Mouse (Mus musculus) CD4-positive helper T cell, adult 2 months (primary cell): ENCODE measurements around the gene Capn5.

Experiments
- DNase-seq: peaks from one replicate; pipeline ENCODE4 v3.0.0-alpha.2; 2012; ENCODE audit warnings: low read depth, missing footprints, low spot score

The Capn5 gene

DNA sequence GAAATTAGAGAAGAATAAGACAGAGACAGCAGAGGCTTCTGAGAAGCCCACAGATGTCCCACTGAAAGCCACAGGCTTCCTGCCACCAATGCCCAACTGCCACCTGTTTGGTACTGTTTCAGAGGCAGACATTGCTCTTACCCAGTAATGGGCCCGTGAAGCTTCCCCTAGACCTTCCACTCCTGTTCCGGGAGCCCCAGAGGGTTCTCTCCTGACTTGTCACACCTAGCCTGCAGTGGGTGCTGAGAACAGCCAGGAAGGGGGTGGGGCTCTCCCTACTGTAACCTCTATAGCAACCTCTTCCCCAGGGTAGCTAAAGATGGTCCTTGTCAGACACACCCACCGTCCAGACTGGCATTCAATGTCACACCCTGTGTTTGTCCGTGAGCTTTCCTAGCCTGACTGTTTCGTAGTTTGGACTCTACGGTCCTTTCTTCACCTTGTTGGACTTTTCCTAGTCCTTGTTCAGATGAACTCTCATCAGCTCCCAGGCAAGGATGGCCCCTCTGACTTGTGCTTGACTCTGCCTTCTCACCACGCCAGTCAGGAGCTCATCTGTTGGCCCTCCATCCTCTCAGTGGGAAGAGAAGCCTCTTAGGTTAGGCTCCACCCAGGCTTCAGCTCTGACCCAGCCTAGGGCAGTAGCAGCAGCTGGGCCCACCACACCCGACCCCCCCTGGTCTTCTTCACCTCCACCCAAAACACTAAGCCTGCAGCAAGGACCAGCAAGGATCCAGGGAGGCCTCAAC is 1.6 kb downstream of the Capn5 start:
- DNase-seq, result no peak

DNA sequence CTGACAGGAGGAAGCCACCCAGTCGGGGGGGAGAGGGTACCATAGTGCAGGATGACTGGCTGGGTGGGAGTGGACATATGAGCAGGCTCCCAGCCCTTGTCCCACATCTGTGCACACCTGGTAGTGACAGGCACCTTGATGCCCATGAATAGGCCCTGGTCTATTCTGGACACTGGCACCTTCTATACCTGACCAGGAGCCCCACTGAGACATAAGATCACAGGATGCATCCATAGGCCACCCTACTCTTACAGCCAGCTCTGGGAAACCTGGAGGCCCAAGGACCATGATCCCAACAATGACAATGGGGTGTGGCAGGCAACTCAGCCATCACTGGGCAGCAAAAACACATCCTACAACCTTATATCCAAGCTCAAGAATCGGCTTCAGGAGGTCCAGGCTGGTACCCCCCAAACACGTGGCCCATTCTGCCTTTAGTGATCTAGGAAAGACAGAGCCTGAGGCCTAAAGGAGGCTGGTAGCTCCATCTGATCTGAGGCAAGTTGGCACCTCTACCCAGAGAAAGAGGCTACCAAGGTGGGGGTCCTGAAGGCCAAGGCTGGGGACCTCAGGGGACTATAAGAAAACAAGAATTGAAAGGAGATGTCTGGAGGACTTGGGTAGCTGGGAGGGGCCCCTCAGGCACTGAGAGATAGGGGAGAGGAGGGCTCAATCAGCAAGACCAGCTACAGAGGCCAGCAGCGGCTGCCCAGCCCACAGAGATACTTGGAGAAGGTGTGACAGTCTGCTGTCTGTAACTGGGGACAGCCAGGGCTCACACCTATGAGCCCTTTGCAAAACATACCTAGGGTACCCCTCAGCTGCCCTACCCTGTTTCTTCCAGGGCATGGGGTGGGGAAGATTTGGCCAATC is 3.0 kb downstream of the Capn5 start:
- no peak for DNase-seq

DNA sequence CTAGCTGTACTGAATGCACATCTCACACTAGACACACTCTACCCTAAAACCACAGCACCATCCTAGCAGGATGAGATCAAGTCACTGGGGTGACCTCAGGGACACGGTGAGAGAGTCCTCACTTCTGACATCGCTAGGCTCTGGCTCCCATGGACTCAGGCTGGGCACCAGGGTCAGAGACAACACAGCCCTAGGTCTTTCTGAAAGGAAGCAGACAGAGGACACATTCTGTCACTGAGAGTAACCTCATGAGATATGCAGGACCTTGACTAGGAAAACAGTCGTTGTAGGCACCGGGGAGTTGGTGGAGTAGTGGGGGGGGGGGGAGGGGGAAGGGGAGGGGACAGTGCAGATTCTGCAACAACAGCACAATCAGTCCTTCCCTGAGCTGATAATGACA is 4.7 kb downstream of the Capn5 start:
- no peak for DNase-seq

DNA sequence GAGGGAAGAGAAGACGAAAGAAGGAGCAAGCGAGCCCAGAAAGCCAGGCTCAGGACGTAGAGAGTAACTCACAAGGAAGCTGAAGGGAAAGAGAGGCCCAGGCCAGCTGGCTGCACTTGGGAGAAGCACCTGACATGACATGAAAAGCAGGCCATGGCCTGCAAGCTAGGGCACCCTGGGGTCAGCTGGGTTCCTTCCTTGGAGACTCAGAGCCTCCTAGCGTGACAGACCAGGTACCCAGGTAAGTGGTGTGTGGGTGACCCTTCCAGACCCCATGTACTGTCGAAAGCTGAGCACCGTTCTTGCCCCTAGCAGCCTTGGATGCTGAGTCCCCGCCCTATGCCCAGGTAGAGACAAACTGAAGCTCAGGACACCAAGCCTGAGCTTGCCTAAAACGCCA is 5.4 kb downstream of the Capn5 start:
- no peak for DNase-seq

GRCm38 (mm10) chr7:98171141-98172073 is 6.7 kb downstream of the Capn5 start:
- no peak for DNase-seq

DNA sequence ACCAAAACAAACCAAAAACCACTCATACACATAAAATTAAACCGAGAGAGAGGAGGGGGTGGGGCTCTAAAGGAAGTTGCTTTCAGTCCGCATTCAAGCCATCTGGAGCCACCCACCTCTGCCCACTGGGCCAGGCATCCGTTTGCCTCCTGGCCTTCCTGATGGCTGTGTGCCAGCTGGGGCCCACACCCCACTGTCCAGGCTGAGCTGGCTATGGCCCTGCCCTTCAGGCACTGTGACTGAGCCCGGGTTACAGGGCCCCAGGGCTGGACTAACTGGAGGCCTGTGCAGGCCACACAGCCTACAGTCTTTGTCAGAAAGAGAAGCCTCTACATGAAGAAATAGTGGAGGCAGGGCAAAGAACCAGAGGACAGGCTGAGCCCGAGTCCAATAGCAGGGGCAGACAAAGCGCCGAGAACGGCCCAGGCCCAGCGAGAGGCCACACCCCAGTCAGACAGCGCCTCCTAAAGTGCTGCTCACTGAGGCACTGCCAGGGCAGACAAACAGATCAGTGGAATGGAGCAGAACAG is 13.0 kb downstream of the Capn5 start:
- DNase-seq, result peak; percentile 29

DNA sequence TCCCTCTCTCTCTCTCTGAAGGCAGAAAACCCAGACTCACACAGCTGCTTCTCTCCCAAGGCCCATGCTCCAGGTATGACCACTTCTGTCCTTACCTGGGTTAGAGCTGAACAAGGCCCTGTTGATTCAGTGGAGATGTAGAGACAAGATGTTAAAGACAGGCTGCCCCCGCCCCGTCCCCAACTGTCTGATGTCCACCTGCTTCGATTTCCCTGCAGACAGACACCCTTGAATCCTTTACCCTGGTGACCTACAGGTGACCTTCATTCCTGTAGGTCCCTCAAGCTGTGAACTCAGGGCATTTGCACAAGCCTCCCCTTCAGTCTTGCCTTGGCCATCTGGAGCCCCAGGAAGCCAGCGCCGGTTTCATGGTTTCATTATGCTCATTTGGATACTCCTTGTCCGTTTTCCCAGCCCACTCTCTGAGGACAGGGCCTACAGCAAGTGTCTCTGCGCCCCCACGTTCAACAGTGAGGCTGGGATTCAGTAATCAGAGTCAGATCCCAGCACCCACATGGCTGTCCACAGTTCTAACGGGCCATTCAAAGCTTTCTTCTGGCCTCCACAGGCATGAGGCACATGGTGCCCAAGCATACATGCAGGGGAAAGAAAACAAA is 13.6 kb downstream of the Capn5 start:
- DNase-seq, result no peak

DNA sequence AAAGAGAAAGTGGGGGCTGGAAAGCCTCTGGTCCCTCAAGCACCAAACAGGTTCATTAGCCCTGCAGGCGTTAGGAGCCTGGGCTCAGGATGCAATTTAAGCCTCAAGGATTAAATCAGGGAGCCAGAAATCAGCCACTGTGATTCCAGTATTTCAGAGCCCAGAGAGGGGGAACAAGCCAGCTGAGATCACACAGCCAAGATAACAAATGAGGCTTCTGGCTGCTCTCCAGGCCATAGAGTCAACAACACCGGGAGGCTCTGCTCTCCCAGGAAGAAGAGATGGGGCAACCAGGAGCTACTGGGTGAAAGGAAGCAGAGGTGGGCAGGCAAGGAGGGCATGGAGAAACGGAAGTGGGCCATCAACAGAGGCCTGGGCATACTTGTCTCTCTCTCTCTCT is 14.4 kb downstream of the Capn5 start:
- no peak for DNase-seq

DNA sequence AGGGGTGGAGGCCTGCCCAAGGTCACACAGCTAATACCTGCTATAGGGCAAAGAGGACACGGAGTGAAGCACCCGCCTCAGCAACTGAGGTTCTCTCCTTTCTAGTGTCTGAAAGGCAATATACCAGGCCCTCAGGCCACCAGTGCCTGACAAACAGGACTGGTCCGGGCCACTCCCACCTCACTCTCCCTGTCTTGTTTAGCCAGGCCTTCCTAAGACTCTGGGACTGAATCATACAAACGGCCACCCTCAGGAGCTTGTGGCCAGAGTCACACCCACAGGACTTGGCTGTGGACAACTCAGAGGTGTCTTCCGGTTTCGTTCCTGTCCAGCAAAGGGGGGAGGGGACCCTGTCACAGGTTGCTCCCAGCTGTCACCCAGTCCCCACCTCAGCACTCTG is 15.8 kb downstream of the Capn5 start:
- DNase-seq, result no peak

DNA sequence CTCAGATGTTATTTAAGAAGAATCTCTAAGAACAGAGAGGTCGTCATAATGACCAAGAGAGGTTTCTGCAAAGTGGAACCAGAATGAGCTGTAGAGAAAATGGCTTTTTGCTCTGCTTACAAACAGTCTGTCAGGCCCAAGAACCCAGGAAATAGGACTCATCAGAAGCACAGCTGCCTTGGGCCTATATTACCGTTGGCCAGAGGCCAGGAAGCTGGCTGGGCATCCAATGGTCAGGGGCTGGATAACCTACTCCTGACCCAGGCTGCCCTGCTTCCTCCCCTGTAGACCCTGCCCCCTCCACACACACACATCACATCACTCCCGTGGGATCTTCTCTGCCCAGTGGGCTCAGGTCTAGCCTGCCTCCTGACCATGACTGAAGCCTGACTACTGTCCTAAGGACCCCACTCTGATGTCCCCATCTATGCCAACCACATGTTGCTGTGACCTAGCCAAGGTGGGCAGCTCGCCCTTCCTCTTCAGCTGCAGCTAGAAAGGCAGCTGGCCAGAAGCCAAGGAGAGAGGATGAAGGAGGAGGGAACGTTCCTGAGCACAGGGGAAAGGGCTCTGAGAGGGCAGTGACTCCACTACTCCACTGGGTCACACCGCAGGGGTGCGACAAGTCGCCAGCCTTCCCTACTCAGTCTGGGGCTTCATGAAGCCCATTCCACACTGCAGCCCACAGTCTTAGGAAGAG is 17.9 kb downstream of the Capn5 start:
- DNase-seq, result no peak

DNA sequence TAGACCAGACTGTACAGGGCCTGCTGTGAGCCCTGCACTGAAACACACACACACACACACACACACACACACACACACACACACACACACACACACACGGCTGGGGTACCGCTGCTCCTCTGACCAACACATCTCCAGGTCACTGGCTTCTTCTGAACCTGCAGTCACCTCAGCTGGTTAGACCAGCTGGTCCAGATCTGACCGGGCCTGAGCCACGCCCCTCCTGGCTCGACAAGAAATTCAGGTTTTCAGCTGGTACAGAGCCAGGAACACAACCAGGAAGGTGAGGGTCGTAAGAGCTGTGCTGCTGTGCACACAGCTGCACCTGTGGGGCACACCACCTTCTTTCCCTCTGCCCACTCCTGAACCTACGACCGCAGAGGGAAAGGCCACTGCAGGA is 19.6 kb downstream of the Capn5 start:
- DNase-seq, result no peak

DNA sequence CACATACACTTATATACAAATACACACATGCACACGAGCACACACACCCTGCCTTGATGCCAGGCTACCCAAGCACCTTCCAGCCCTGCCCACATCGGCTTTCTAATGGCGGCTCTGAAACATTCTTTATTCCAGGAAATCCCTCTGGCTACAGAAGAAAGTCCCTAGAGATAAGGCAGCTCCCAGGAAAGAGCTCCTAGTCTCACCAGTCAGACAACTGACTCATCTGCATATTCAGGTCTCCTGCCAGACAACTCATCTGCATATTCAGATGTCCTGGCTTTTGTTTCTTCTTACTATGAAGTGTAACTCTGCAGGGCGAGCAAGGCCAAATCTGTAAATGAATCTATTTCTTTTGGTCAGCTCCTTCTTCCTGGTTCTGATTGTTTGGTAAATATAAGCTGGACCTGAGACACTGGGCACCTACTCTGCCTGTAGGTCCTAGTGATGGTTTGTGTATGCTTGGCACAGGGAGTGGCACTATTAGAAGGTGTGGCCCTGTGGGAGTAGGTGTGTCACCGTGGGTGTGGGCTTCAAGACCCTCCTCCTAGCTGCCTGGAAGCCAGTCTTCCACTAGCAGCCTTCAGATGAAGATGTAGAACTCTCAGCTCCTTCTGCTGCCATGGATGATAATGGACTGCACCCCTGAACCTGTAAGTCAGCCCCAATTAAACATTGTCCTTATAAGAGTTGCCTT is 20.3 kb downstream of the Capn5 start:
- no peak for DNase-seq

DNA sequence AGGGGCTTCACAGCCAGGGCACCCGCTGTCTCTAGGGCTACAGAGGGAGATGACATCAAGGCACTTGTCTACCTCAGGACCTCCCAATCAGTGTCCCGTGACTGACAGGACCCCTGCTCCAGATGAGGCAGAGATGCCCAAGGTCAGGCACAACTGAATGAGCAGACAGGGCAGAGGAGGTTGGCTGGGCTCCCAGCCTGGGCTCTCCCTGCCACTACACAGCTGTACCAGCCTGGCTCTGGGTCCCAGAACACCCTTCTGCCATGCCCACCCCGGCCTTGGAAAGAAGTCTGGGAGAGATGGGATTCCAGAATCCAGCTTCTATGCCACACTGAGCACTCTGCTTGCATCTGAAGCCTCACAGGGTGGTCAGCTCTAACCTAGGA is 21.8 kb downstream of the Capn5 start:
- no peak for DNase-seq

DNA sequence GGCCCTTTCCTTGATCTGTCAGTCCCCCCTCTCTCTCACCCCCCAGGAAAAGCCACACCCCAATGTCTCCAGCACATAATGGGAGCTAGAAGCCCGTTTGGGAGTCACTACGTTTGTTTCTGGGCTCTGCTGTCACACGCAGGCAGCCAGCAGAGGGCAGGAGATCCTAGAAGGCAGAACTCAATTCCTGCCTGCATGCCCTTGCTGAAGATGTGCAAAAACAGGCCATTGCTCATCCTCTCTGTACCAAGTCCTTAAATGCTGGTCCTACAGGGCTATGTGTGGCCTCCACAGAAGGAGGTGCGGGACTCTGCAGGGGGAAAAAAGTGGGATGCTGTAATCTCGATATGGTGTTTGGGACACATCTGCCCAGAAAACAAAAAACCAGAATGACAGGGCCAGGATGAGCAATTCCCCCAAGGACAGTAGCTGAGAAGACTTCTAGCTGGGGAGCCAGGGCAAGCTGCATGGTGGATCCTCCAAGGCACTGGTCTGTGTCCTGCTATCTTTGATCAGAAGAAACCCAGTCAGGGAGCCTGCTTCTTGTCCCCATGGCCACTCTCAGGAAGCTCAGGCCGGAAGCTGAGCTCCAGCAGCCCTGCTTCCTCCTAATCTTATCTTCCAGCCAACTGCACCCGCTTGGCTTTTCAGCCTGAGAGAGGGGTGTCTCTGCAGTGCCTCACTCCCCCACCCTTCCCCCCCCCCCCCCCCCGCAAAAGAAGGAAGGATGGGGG is 22.4 kb downstream of the Capn5 start:
- DNase-seq, result peak; percentile 41

DNA sequence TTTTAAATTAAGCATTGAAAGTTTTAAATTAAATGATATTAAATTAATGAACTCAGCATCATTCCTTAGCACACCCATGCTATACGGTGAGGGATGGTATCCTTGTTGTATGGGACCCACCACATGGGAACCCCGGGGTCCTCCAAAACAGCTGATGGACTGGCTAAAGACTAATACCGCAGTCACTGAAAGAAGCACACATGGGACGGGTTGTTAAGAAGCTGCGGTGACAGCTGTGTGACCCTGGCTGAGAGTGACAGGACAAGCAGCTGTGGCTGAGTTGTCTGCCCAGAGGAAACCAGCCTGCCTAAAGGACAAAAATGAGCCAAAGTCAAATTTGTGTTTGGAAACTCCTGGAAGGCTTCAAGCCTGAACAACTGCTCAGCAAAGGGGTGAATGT is 24.2 kb downstream of the Capn5 start:
- DNase-seq, result no peak

- DNase-seq, result no peak
Observed at GRCm38 (mm10) chr7:98153345-98153744, 24.7 kb downstream of the Capn5 start.

- no peak for DNase-seq
Observed at GRCm38 (mm10) chr7:98152400-98152799, 25.7 kb downstream of the Capn5 start.

GRCm38 (mm10) chr7:98150525-98150924 is 27.5 kb downstream of the Capn5 start:
- DNase-seq, result no peak

DNA sequence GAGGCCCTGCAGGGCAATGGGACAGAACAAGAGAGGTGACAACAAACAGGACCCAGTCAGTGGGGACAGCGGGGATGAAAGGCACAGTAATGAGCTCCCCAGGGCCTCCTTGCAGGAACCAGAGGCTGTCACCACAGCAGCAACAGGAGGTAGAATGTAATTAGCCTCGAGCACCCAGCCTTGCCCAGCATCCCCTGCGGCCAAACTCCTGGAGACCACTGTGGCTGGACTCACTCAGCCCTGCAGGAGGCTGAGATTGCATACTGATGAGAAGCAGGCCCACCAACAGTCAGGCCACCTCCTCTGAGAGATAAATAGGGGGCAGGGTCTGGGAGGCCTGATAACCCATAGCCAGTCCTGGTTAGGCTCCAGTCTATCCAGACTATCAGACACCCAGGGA is 28.3 kb downstream of the Capn5 start:
- no peak for DNase-seq
